Mouse (Mus musculus) brain, adult 10 weeks (tissue): ENCODE measurements around the gene Txlnb. TPM values are rescaled to one million over a fixed set of nuclear protein-coding genes. Genes with fewer than 3 reads are reported as not detected.

Experiments used
- polyA plus RNA-seq: library from polyadenylated mRNA; stranded (reverse); fragments of 350-450 nt; fragmentation: Illumina TruSeq; extraction: RNeasy Lipid Tissue Mini Kit (QIAGEN cat#74804); gene quantifications from one replicate; pipeline ENCODE4 v1.2.3, GENCODE M21; 2015; ENCODE audit warnings: low read depth, low replicate concordance

The Txlnb gene
- 1.2 TPM for polyA plus RNA-seq

DNA sequence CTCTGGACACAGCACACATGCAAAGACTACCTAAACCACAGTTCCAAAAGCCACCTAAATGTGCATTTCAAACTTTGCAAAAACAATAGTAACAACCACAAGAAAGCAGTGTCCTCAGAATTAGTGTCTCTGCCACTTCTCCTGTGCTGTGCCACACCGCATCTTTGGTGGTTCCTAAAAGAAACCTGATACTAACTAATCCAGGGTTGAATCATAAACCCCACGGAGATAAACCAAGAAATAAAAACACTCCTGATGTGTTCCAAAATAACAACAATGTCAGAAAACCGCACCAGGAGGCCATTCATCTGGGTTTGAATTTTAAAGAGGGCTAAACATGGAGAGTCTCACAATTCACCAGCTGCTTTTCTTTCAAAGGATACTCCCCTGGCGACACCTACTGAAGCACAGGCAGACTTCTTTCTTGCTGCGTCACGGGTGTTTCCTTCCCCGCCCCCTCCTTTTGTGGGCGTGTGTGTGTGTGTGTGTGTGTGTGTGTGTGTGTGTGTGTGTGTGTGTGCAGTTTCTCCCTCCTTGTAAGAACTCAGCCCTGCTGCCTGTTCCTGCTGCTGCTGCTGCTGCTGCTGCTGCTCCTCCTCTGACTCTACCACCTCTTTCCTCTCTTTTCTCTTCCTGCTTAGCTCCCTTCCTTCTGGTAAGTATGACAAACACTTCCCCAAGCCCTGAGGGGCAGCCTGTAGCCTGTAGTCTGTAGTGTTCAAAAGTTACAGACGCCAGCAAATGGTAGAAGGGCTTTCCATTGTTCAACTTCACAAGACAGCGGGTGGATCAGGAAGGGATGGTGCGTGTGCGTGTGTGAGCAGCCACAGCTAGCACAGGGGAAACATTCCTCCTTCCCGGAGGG lies at the start of gene Txlnb:
Gene Txlnb (plus strand): TSS at position 460 of the 865 bp plus-strand sequence.

Other genes with a start within 250 kb of the Txlnb start
- 35.8 TPM for gene Cited2, start 73.0 kb upstream of the Txlnb start, polyA plus RNA-seq
- 20.3 TPM for gene Heca, start 151.8 kb downstream of the Txlnb start, polyA plus RNA-seq
- 41.4 TPM for gene Abracl, start 227.1 kb downstream of the Txlnb start, polyA plus RNA-seq